Mouse (Mus musculus) liver, postnatal 0 days (tissue): ENCODE data around the gene 1700030J22Rik. TPM values are rescaled to one million over a fixed set of nuclear protein-coding genes. Genes with fewer than 3 reads are reported as not detected.

ENCODE experiments used
- ATAC-seq: fragments of 200-750 bp; cut with Nextera tagmentation; 2 replicates; pipeline ENCODE4 v1.8.0; 2017; ENCODE audit warnings: mild to moderate bottlenecking, moderate library complexity
- DNase-seq: peaks from one replicate; pipeline ENCODE4 v3.0.0-alpha.2; 2016
- H3K27ac ChIP-seq: fragments of 300-500 bp; sonication (generic); 2 replicates; pipeline ENCODE4 v1.5.1; 2014; ENCODE audit warnings: antibody characterized with exemption, moderate library complexity, mild to moderate bottlenecking, low read depth
- H3K27me3 ChIP-seq: fragments of 300-500 bp; sonication (generic); 2 replicates; pipeline ENCODE4 v1.6.1; 2014; ENCODE audit warnings: low read length, control low read depth, mixed read lengths; ENCODE audit not compliant: insufficient read depth
- H3K36me3 ChIP-seq: fragments of 300-500 bp; sonication (generic); replicated peaks from 2 replicates; pipeline ENCODE4 v1.6.1; 2014; ENCODE audit warnings: mild to moderate bottlenecking, control low read depth, low read length, moderate library complexity, mixed read lengths; ENCODE audit not compliant: insufficient read depth
- H3K4me1 ChIP-seq: fragments of 300-500 bp; sonication (generic); 2 replicates; pipeline ENCODE4 v1.6.1; 2014; ENCODE audit warnings: antibody characterized with exemption, mild to moderate bottlenecking, control low read depth; ENCODE audit not compliant: insufficient read depth
- H3K4me2 ChIP-seq: fragments of 300-500 bp; sonication (generic); 2 replicates; pipeline ENCODE4 v1.6.1; 2014; ENCODE audit warnings: low read depth, mild to moderate bottlenecking, low read length, moderate library complexity, mixed read lengths
- H3K4me3 ChIP-seq: fragments of 300-500 bp; sonication (generic); 2 replicates; pipeline ENCODE4 v1.5.1; 2014; ENCODE audit warnings: low read depth, low read length
- H3K9ac ChIP-seq: fragments of 300-500 bp; sonication (generic); replicated peaks from 2 replicates; pipeline ENCODE4 v1.6.1; 2014; ENCODE audit warnings: mild to moderate bottlenecking, moderate library complexity
- H3K9me3 ChIP-seq: fragments of 300-500 bp; sonication (generic); 2 replicates; pipeline ENCODE4 v1.6.1; 2016; ENCODE audit warnings: mild to moderate bottlenecking, control low read depth, low read length, mixed read lengths
- CTCF ChIP-seq: sonication (generic); IDR thresholded peaks from 2 replicates; pipeline ENCODE4 v1.5.1; 2016; ENCODE audit warnings: antibody characterized with exemption, low read depth
- EP300 ChIP-seq: IDR thresholded peaks from 2 replicates; pipeline ENCODE4 v1.6.1; 2016; ENCODE audit warnings: antibody characterized with exemption, low read depth, mild to moderate bottlenecking
- WGBS: fragments of 180-500 bp; shearing (Covaris S2); extraction: QIAGEN DNeasy Blood & Tissue Kit; methylation state at CpG from one replicate; pipeline ENCODE4 v1.1.7; 2014; ENCODE audit not compliant: insufficient replicate concordance; 5-methylcytosine and 5-hydroxymethylcytosine counted together
- polyA plus RNA-seq: library from polyadenylated mRNA; unstranded; fragments of >200 nt; fragmentation: Nextera tagmentation; extraction: Ambion mirVana; gene quantifications from 2 replicates; pipeline ENCODE4 v1.2.1, GENCODE M21; 2015

1700030J22Rik gene
- polyA plus RNA-seq, 1 experiment from 2014 or later = 0.33 TPM

GRCm38 (mm10) chr8:116942284-116943058 is 36.3 kb downstream of the 1700030J22Rik start:
- H3K27ac ChIP-seq = no peak overlapping the region
- H3K4me1 ChIP-seq = peaks cover 31% of the 10 kb centered on the region
- peak overlapping the region; percentile 99 for H3K4me2 ChIP-seq
- peak overlapping the region; percentile 97; the same call in 1 of the 2 replicates for H3K4me3 ChIP-seq
- no peak overlapping the region for H3K9ac ChIP-seq
- H3K27me3 ChIP-seq = no peaks in the 10 kb centered on the region
- WGBS = 59% methylated on average over 12 of the region's 12 CpGs
- DNase-seq (no peak), ATAC-seq (no peak)
- no peaks in the 10 kb centered on the region for H3K9me3 ChIP-seq
- no peak for TF ChIP-seq EP300
- TF ChIP-seq CTCF = no peak
- H3K36me3 ChIP-seq = 0 out of 2 replicates have a peak, but pooled peaks cover 4% of the 10 kb centered on the region

- Histone ChIP-seq H3K36me3 (peaks cover 55% of the 10 kb centered on the region), H3K27me3 (no peaks in the 10 kb centered on the region), H3K4me2 (no peak overlapping the region), H3K4me1 (no peaks in the 10 kb centered on the region), H3K27ac (no peak overlapping the region), H3K9me3 (no peaks in the 10 kb centered on the region), H3K9ac (no peak overlapping the region), H3K4me3 (no peak overlapping the region)
- no peak for ATAC-seq
- TF ChIP-seq EP300 (no peak), CTCF (no peak)
- WGBS = 84% methylated on average over 6 of the region's 6 CpGs
- DNase-seq = no peak
These were observed 43.3 kb downstream of the 1700030J22Rik start for GRCm38 (mm10) chr8:116935506-116935905.

- H3K4me2 ChIP-seq = no peak overlapping the region
- no peak overlapping the region for H3K9ac ChIP-seq
- no peaks in the 10 kb centered on the region for H3K27me3 ChIP-seq
- H3K9me3 ChIP-seq = no peaks in the 10 kb centered on the region
- DNase-seq (no peak), ATAC-seq (no peak)
- WGBS = 90% methylated on average over 4 of the region's 4 CpGs
- H3K4me3 ChIP-seq = no peak overlapping the region
- peaks cover 56% of the 10 kb centered on the region for H3K36me3 ChIP-seq
- TF ChIP-seq EP300 = no peak
- no peak for TF ChIP-seq CTCF
- H3K4me1 ChIP-seq = no peaks in the 10 kb centered on the region
- H3K27ac ChIP-seq = no peak overlapping the region
These were observed 43.8 kb downstream of the 1700030J22Rik start for GRCm38 (mm10) chr8:116934976-116935375.

GRCm38 (mm10) chr8:116928588-116928987 is 50.2 kb downstream of the 1700030J22Rik start:
- no peak for DNase-seq
- Histone ChIP-seq H3K9me3 (no peaks in the 10 kb centered on the region), H3K4me2 (no peak overlapping the region), H3K36me3 (peaks cover 59% of the 10 kb centered on the region), H3K27ac (no peak overlapping the region), H3K4me3 (no peak overlapping the region), H3K9ac (no peak overlapping the region), H3K4me1 (peaks cover under 1% of the 10 kb centered on the region; the same call in 1 of the 2 replicates), H3K27me3 (no peaks in the 10 kb centered on the region)
- TF ChIP-seq CTCF = peak; percentile 38; the same call in 1 of the 2 replicates
- TF ChIP-seq EP300 = no peak
- WGBS = 84% methylated on average over 5 of the region's 5 CpGs
- ATAC-seq = no peak

- H3K4me2 ChIP-seq = no peak overlapping the region
- peak; percentile 74 for DNase-seq
- no peak overlapping the region for H3K9ac ChIP-seq
- H3K36me3 ChIP-seq = peaks cover 52% of the 10 kb centered on the region
- H3K4me3 ChIP-seq = no peak overlapping the region
- no peaks in the 10 kb centered on the region for H3K9me3 ChIP-seq
- ATAC-seq = 0 out of 2 replicates have a peak, but pooled peaks have one; percentile 33
- H3K4me1 ChIP-seq = peaks cover 3% of the 10 kb centered on the region; the same call in 1 of the 2 replicates
- TF ChIP-seq CTCF (peak; percentile 81), EP300 (no peak)
- 82% methylated on average over 9 of the region's 9 CpGs for WGBS
- no peak overlapping the region for H3K27ac ChIP-seq
- no peaks in the 10 kb centered on the region for H3K27me3 ChIP-seq
These were observed 50.9 kb downstream of the 1700030J22Rik start for GRCm38 (mm10) chr8:116927880-116928279.

- no peak overlapping the region for H3K4me2 ChIP-seq
- 58% methylated on average over 8 of the region's 8 CpGs for WGBS
- no peak overlapping the region for H3K27ac ChIP-seq
- ATAC-seq (no peak), DNase-seq (no peak)
- H3K9ac ChIP-seq = no peak overlapping the region
- peaks cover 18% of the 10 kb centered on the region for H3K4me1 ChIP-seq
- TF ChIP-seq EP300 = no peak
- TF ChIP-seq CTCF = no peak
- H3K36me3 ChIP-seq = peaks cover 25% of the 10 kb centered on the region
- no peaks in the 10 kb centered on the region for H3K9me3 ChIP-seq
- H3K27me3 ChIP-seq = no peaks in the 10 kb centered on the region
- no peak overlapping the region for H3K4me3 ChIP-seq
These were observed 55.2 kb downstream of the 1700030J22Rik start for GRCm38 (mm10) chr8:116923526-116923925.
